Mouse (Mus musculus) CD4-positive helper T cell, adult 2 months (primary cell): ENCODE data around the gene Chst2.

ENCODE experiments used
- DNase-seq: peaks from one replicate; pipeline ENCODE4 v3.0.0-alpha.2; 2012; ENCODE audit warnings: low read depth, missing footprints, low spot score

The Chst2 gene

DNA sequence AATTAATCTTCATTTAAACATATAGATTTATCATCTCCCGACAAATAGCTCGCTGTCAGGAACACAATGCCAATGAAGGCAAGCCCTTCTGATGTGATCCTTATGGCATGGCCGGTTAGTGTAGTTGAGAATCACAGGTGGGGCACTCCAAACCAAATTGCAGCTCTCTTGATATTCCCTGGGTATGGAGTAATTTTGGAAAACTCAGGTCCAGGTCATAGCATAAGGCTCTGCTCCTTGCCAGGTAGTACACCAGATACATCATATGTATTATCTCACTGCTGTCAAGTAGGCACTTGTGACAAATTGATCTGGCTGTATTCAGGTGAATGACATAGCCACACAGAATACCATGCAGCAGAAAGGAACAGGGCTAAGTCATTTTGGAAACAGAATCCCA lies 40.6 kb downstream of the Chst2 start:
- DNase-seq = no peak

DNA sequence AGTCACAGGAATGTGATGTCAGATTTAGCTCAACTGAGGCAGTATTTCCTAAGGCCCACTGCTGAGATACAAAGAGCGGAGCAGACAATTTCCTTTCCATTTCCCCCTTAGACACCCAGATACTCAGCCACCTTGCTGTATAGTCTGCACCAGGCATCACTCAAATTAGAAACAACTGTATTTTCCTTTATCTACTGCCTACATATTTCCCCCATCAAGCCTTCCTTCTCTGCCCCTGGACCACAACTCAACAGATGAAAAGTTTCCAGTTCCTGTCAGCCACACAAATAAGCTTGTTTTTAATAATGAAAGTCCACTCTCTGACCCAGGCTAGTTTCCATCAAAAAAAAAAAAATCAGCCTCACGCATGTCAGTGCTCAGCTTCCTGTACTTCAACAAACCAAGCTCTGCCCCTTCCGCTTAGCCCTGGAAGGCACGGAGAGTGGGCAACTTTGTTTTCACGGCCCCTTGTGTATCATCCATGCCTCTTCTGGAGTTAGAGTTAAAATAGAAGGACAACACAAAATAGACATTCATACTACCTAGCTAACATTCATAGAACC lies 52.6 kb downstream of the Chst2 start:
- DNase-seq = peak; percentile 35

DNA sequence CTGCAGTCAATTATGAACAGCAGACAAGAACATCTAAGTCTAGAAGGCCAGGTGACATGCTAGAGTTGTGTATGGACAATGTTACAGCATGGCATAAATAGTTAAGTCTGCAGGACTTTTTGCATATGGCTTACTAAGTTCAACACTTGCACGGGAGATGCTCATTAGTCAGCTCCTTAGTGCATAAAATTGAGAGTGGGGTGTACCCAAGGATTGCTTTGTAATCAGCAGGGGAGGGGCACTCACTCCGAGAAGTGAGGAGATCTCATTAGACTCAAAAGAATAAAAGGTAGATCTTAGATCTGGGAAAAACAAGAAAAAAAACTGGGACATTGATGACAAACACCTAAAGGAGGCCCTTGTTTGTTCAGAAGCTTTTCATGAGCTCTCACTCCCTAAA lies 54.6 kb downstream of the Chst2 start:
- DNase-seq = no peak

DNA sequence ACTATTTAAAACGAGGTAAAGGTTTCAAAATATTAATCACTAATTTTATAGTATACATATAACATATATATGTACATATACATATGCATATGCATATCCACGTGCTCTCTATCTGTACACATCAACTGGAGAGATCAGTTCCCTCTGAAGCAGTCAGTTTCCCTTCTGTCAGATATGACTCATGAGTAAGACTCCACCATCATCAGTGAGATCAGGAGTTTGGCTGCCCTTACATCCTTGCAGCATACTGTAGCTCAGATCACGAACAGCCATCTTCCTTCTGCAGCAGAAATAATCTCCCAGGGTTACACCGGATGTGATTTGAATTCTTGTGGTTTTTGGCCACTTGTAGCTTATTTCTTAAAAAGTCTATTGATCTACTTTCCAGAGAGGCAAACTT lies 56.0 kb downstream of the Chst2 start:
- peak; percentile 79 for DNase-seq
